Mouse (Mus musculus) fat pad, adult 2 months (tissue): ENCODE results near the gene Fam19a4.
"Not testable (repeated sequence)": the region's sequence is repeated elsewhere in the genome, so short reads cannot be mapped to it uniquely, and the experiment has no call there.

Source experiments
- DNase-seq: peaks from one replicate; pipeline ENCODE4 v3.0.0-alpha.2; 2011; ENCODE audit warnings: low read depth, low spot score; ENCODE audit errors: extremely low read depth

The Fam19a4 gene

DNA sequence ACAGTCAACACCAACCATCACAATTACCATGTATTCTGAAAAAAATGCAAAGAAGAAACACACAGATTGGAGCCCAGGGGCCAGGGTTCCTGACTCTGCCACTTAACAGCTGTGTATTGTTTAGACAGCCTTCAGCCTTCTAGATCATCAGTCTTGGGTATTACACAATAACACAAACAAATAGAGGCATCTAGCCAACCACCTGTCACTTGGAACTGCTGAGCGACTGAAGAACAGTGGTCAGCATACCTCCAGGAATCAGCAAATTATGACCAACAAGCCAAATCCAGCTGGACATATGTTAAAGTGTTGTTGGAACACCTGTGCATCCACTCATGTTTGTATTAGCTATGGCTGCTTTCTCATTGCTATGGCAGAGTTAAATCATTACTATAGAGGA lies 82.7 kb downstream of the Fam19a4 start:
- no peak for DNase-seq

DNA sequence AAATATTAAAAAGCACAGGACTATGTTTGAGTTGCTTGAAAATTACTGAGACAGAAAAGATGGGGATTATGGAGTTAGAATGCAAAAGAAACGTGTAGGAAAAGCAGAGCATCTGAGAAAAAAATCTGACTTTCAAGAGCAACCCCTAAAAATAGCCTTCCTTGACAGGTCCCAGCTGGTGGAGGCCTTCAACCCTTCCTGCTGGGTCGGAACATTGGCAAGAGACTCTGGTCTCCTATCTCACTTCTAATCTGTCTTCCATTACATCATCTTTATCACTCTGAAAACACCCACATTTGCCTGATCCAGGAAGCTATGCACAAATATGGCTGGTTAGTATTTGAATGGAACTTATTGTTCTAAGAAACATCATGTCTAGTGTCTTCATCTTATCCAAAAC lies 115.4 kb downstream of the Fam19a4 start:
- no peak for DNase-seq

DNA sequence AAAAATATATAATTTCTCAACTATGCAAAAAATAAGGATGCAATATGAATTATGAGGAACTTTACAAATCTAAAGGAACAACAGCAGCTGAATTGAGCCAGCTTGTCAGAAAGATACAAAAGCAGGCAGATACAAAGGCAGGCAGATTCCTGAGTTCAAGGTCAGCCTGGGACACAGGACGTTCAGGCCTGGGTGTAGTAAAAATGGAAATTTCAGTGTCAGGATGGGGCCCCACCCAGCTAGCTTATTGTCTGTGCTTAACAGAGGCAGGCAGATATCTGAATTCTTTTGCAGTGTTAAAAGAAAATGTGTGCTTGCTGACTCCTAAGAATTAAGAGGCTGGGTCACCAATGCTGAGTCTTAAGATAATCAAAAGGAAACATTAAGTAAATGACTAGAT lies 124.4 kb downstream of the Fam19a4 start:
- DNase-seq, result no peak

- DNase-seq, result no peak
Observed at GRCm38 (mm10) chr6:96909061-96909480, 151.1 kb downstream of the Fam19a4 start.

DNA sequence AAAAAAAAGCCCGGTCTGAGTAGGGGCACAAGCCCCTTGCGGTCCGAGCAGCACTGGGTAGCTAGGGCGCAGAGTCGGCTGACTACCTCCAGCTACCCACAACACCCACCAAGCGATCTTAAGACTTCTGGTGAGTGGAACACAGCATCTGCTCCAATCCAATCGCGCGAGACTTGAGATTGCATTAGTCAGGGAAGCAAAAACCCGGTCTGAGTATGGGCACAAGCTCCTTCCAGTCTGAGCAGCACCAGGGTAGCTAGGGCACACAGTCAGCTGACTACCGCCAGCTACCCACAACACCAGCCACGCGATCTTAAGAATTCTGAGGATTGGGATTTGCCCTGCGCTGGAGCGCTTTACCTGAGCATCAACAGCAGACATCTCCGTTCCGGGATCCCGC lies 183.1 kb downstream of the Fam19a4 start:
- not testable (repeated sequence) for DNase-seq

DNA sequence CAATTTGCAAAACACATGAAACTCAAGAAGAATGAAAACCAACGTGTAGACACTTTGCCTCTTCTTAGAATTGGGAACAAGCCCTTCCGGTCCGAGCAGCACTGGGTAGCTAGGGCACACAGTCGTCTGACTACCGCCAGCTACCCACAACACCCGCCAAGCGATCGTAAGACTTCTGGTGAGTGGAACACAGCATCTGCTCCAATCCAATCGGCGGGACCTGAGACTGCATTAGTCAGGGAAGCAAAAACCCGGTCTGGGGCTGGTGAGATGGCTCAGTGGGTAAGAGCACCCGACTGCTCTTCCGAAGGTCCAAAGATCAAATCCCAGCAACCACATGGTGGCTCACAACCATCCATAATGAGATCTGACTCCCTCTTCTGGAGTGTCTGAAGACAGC lies 183.6 kb downstream of the Fam19a4 start:
- DNase-seq, result not testable (repeated sequence)

- DNase-seq, result no peak
Observed at GRCm38 (mm10) chr6:96853065-96853464, 207.1 kb downstream of the Fam19a4 start.

- peak; percentile 25 for DNase-seq
Observed at GRCm38 (mm10) chr6:96843944-96844343, 216.3 kb downstream of the Fam19a4 start.

- no peak for DNase-seq
Observed at GRCm38 (mm10) chr6:96840634-96841033, 219.6 kb downstream of the Fam19a4 start.

- DNase-seq, result no peak
Observed at GRCm38 (mm10) chr6:96826626-96827025, 233.6 kb downstream of the Fam19a4 start.

DNA sequence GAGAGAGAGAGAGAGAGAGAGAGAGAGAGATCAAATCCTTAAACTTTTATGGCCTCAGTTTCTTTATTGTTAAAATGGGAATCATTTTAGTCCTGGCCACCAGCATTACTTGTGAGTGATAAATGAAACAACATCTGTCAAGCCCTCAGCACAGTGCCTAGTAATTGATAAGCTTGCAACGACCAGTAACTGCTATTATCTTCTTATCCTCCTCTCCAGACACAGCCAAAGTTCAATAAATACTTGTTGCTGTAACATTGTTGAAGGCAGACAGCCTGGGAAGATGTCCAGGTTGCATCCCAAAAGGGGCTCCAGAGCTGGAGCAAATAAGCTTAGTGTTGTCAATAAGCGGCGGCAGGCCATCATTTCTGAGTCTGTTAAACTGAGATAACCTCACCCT lies 257.2 kb downstream of the Fam19a4 start:
- DNase-seq, result no peak

- no peak for DNase-seq
Observed at GRCm38 (mm10) chr6:96798746-96799145, 261.5 kb downstream of the Fam19a4 start.

- no peak for DNase-seq
Observed at GRCm38 (mm10) chr6:96797451-96797850, 262.8 kb downstream of the Fam19a4 start.
